In genomic region chr2:154656710-154657485, GRCm38 (mm10) we compare ENCODE assay signal across 8 mouse cellular contexts. TPM values are rescaled to one million over a fixed set of nuclear protein-coding genes. Genes with fewer than 3 reads are reported as not detected.
DNase-seq lines count a peak whose midpoint lies in the region; ATAC-seq lines count a peak whose summit lies in the region.

No protein-coding gene starts in this region.

- peak; percentile 99 for DNase-seq in Muller cell, postnatal 12 days (ENCODE audit: inconsistent ontology term)
- DNase-seq in cerebellum, adult 9-11 months, result peak; percentile 98
- peak; percentile 97 to 99 for DNase-seq in frontal cortex, adult 2 months (ENCODE audit: extremely low spot score in 1 of 2, low spot score in 1 of 2)
- peak; percentile 97 for DNase-seq in hindbrain, embryonic 11.5 days (ENCODE audit: low spot score)
- DNase-seq in layer of hippocampus, postnatal 10 days (ENCODE audit: low spot score in 2 of 2), result peak; percentile 95 to 98
- DNase-seq in lung, postnatal 10 days, result peak; percentile 99
- peak; percentile 97 for DNase-seq in ovary, postnatal 36 days (ENCODE audit: low spot score)
- peak; percentile 97 for DNase-seq in thymus, postnatal 25 days

- peak overlapping the region; percentile 25 for H3K27ac ChIP-seq in hindbrain, embryonic 11.5 days (ENCODE audit: low read depth, low read length)

- peak; percentile 99 for ATAC-seq in hindbrain, embryonic 11.5 days (ENCODE audit: low FRiP score)

- H3K27me3 ChIP-seq in hindbrain, embryonic 11.5 days (ENCODE audit: control insufficient read depth, insufficient read depth, low read length), result no peaks in the 10 kb centered on the region

- WGBS in hindbrain, embryonic 11.5 days, result under 1% methylated on average over 67 of the region's 67 CpGs

- peak overlapping the region; percentile 90 for H3K4me3 ChIP-seq in hindbrain, embryonic 11.5 days (ENCODE audit: low read depth, low read length)

- H3K4me1 ChIP-seq in hindbrain, embryonic 11.5 days (replicated peaks; ENCODE audit: control insufficient read depth, insufficient read depth, low read length), result peaks cover 10% of the 10 kb centered on the region

- H3K9me3 ChIP-seq in hindbrain, embryonic 11.5 days (ENCODE audit: control insufficient read depth, low read length), result no peaks in the 10 kb centered on the region

- peak overlapping the region; percentile 82 for H3K4me2 ChIP-seq in hindbrain, embryonic 11.5 days (replicated peaks; ENCODE audit: low read depth, low read length)

- H3K9ac ChIP-seq in hindbrain, embryonic 11.5 days (ENCODE audit: low read depth, low read length), result peak overlapping the region; percentile 95

- no peaks in the 10 kb centered on the region for H3K36me3 ChIP-seq in hindbrain, embryonic 11.5 days (ENCODE audit: control insufficient read depth, insufficient read depth, low read length)

RNA-seq across cellular contexts. Expression of gene Chmp4b, which starts 5.4 kb away (rescaled TPM):
- 277 and 314 TPM in 2 replicates for polyA plus RNA-seq in frontal cortex, adult 2 months (2012; rRNA removed)
- 15.2 and 15.7 TPM in 2 replicates for polyA plus RNA-seq in hindbrain, embryonic 11.5 days (2014; fragmentation: Nextera tagmentation; extraction: Ambion mirVana)
- total RNA-seq in layer of hippocampus, postnatal 10 days (2021), result 100 to 1,000 TPM; 209 to 213 TPM

RNA-seq across cellular contexts. Expression of gene 4930519P11Rik, which starts 43.7 kb away (rescaled TPM):
- polyA plus RNA-seq in frontal cortex, adult 2 months (2012; rRNA removed), result 0.48 TPM in 1 of 2 replicates, not detected in the other
- 0.56 and 1.0 TPM in 2 replicates for polyA plus RNA-seq in hindbrain, embryonic 11.5 days (2014; fragmentation: Nextera tagmentation; extraction: Ambion mirVana)
- under 1 TPM in 1 of 2 experiments, not detected in 1; 0.76 TPM for total RNA-seq in layer of hippocampus, postnatal 10 days (2021)

RNA-seq across cellular contexts. Expression of gene Zfp341, which starts 43.8 kb away (rescaled TPM):
- polyA plus RNA-seq in frontal cortex, adult 2 months (2012; rRNA removed), result 10.0 and 10.5 TPM in 2 replicates
- 1.0 and 1.5 TPM in 2 replicates for polyA plus RNA-seq in hindbrain, embryonic 11.5 days (2014; fragmentation: Nextera tagmentation; extraction: Ambion mirVana)
- 10 to 100 TPM in 1 of 2 experiments, 1 to 10 TPM in 1; 9.8 to 12.2 TPM for total RNA-seq in layer of hippocampus, postnatal 10 days (2021)

RNA-seq across cellular contexts. Expression of gene Pxmp4, which starts 53.4 kb away (rescaled TPM):
- 18.6 and 20.7 TPM in 2 replicates for polyA plus RNA-seq in frontal cortex, adult 2 months (2012; rRNA removed)
- polyA plus RNA-seq in hindbrain, embryonic 11.5 days (2014; fragmentation: Nextera tagmentation; extraction: Ambion mirVana), result 12.8 and 14.1 TPM in 2 replicates
- total RNA-seq in layer of hippocampus, postnatal 10 days (2021), result 10 to 100 TPM; 14.3 to 15.7 TPM

Comparison
In these comparisons a context has a peak if more than half of its experiments do, and no peak if none do; other contexts are left out.
1. Peak in every context shown above with its lines: DNase-seq, ATAC-seq, H3K4me3 ChIP-seq and H3K27ac ChIP-seq.
2. RNA of gene Chmp4b, which starts 5.4 kb away (polyA plus RNA-seq): 277 to 314 TPM in frontal cortex, adult 2 months; 15.2 to 15.7 TPM in hindbrain, embryonic 11.5 days; every median in the first group is over 10 times any median in the second.